ENCODE assay signal across 21 mouse cellular contexts in the genomic region with DNA sequence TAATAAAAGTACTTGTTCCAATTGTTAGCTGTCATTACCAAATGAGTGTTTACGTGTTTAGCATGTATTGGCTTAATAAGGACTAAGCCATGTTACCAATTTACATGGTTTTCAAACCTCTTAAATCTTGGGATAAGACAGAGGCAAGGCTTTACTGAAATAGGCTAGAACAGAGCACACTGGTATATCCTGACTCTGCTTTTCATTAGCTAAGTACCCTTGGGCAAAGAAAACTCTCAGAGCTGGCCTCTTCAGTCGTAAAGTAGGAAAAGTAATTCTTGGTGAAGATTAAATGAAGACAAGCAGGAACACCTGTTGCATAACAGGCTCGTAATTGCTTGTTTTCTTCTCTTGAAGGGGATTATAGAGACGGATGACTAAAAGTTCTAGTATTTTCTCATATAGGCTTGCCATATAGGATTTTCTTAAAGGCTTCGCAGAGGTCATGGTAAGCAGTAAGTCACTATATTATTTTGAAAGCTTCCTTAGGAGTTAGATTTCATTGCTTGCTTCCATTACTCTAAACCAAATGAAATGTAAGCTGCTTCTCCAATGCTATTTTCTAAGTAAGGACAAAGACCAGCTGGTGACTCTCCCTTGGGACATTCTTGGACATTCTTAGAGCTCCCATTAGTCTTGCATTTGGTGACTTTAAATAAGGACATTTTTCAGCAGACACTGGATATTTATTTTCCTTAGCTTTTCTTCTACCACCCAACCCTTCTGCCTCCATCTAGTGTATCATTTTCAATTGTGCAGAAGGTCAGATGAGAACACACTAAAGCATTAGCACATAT. TPM values are rescaled to one million over a fixed set of nuclear protein-coding genes. Genes with fewer than 3 reads are reported as not detected.
DNase-seq lines count a peak whose midpoint lies in the region; ATAC-seq lines count a peak whose summit lies in the region.
"Had no signal": no experiment of that assay in that cellular context is flagged by ENCODE, and none has a peak within 500 bp of the region (broad histone marks: within the 10 kb centered on the region; RNA-seq: fewer than 3 reads in every experiment).

No protein-coding gene starts in this region.

- 0 out of 2 replicates have a peak, but pooled peaks cover 6% of the 10 kb centered on the region for H3K4me1 ChIP-seq in embryonic facial prominence, embryonic 14.5 days (ENCODE audit: control insufficient read depth, insufficient read depth, low read length)
- H3K4me1 ChIP-seq in kidney, embryonic 14.5 days (ENCODE audit: control insufficient read depth, insufficient read depth, low read length): 0 out of 2 replicates have a peak, but pooled peaks cover 3% of the 10 kb centered on the region
- H3K4me1 ChIP-seq in limb, embryonic 12.5 days (replicated peaks): peaks cover 13% of the 10 kb centered on the region; the same call in 1 of the 2 replicates
- H3K4me1 ChIP-seq: forebrain, embryonic 12.5 days; heart, embryonic 13.5 days; megakaryocyte, embryonic 14.5 days; midbrain, embryonic 13.5 days had no signal

- intact Hi-C loops in heart, postnatal 10 days (cut with DNase I): no loop called here
- intact Hi-C loops in heart, postnatal 36 days (cut with DNase I): no loop called here

- no peaks in the 10 kb centered on the region for H3K36me3 ChIP-seq in embryonic facial prominence, embryonic 14.5 days (ENCODE audit: control insufficient read depth, insufficient read depth, low read length)
- H3K36me3 ChIP-seq in kidney, embryonic 14.5 days (ENCODE audit: control insufficient read depth, insufficient read depth, low read length): no peaks in the 10 kb centered on the region
- no peaks in the 10 kb centered on the region for H3K36me3 ChIP-seq in limb, embryonic 12.5 days
- H3K36me3 ChIP-seq: forebrain, embryonic 12.5 days; heart, embryonic 13.5 days; midbrain, embryonic 13.5 days had no signal

- H3K9ac ChIP-seq in embryonic facial prominence, embryonic 14.5 days (ENCODE audit: low read depth, low read length): no peak overlapping the region
- no peak overlapping the region for H3K9ac ChIP-seq in kidney, embryonic 14.5 days (ENCODE audit: low read depth, low read length)
- no peak overlapping the region for H3K9ac ChIP-seq in limb, embryonic 12.5 days (replicated peaks)
- H3K9ac ChIP-seq: forebrain, embryonic 12.5 days; heart, embryonic 13.5 days; hindbrain, embryonic 14.5 days; liver, postnatal 0 days; midbrain, embryonic 13.5 days had no signal

- H3K4me3 ChIP-seq in embryonic facial prominence, embryonic 14.5 days (ENCODE audit: low read depth, low read length): no peak overlapping the region
- no peak overlapping the region for H3K4me3 ChIP-seq in kidney, embryonic 14.5 days (ENCODE audit: low read length)
- H3K4me3 ChIP-seq in limb, embryonic 12.5 days (replicated peaks): no peak overlapping the region
- H3K4me3 ChIP-seq: forebrain, embryonic 12.5 days; heart, embryonic 13.5 days; megakaryocyte, embryonic 14.5 days; midbrain, embryonic 13.5 days had no signal

- H3K27me3 ChIP-seq in embryonic facial prominence, embryonic 14.5 days (replicated peaks; ENCODE audit: control insufficient read depth, insufficient read depth, low read length): no peaks in the 10 kb centered on the region
- no peaks in the 10 kb centered on the region for H3K27me3 ChIP-seq in kidney, embryonic 14.5 days (ENCODE audit: control insufficient read depth, insufficient read depth, low read length)
- H3K27me3 ChIP-seq in limb, embryonic 12.5 days: 0 out of 2 replicates have a peak, but pooled peaks cover 3% of the 10 kb centered on the region
- H3K27me3 ChIP-seq: forebrain, embryonic 12.5 days; heart, embryonic 13.5 days; megakaryocyte, embryonic 14.5 days; midbrain, embryonic 13.5 days had no signal

- 38% methylated on average over 5 of the region's 5 CpGs for WGBS in embryonic facial prominence, embryonic 14.5 days
- WGBS in kidney, embryonic 14.5 days: 40% methylated on average over 5 of the region's 5 CpGs
- 18% methylated on average over 5 of the region's 5 CpGs for WGBS in limb, embryonic 12.5 days

- ATAC-seq in embryonic facial prominence, embryonic 14.5 days (ENCODE audit: low read depth): peak; percentile 47; the same call in 1 of the 2 replicates
- peak; percentile 69 for ATAC-seq in kidney, embryonic 14.5 days (ENCODE audit: low FRiP score, low TSS enrichment)
- peak; percentile 63; the same call in 1 of the 2 replicates for ATAC-seq in limb, embryonic 12.5 days (ENCODE audit: insufficient number of reproducible peaks, insufficient read depth, low FRiP score, low TSS enrichment, low read depth)
- ATAC-seq: liver, postnatal 0 days; midbrain, embryonic 13.5 days had no signal

- H3K27ac ChIP-seq in embryonic facial prominence, embryonic 14.5 days (replicated peaks; ENCODE audit: low read depth, low read length): 0 out of 2 replicates have a peak overlapping the region, but pooled peaks have one; percentile 10
- H3K27ac ChIP-seq in kidney, embryonic 14.5 days (ENCODE audit: low read depth, low read length): peak overlapping the region; percentile 2; the same call in 1 of the 2 replicates
- no peak overlapping the region for H3K27ac ChIP-seq in limb, embryonic 12.5 days
- H3K27ac ChIP-seq: forebrain, embryonic 12.5 days; heart, embryonic 13.5 days; hindbrain, embryonic 14.5 days; midbrain, embryonic 13.5 days; stomach, postnatal 0 days had no signal

- H3K9me3 ChIP-seq in embryonic facial prominence, embryonic 14.5 days (ENCODE audit: control insufficient read depth, low read length): no peaks in the 10 kb centered on the region
- no peaks in the 10 kb centered on the region for H3K9me3 ChIP-seq in kidney, embryonic 14.5 days (ENCODE audit: control insufficient read depth, low read length)
- H3K9me3 ChIP-seq in limb, embryonic 12.5 days: no peaks in the 10 kb centered on the region; the same call in 1 of the 2 replicates
- H3K9me3 ChIP-seq: forebrain, embryonic 12.5 days; heart, embryonic 13.5 days; midbrain, embryonic 13.5 days had no signal

- H3K4me2 ChIP-seq in embryonic facial prominence, embryonic 14.5 days (ENCODE audit: low read depth, low read length): no peak overlapping the region
- H3K4me2 ChIP-seq in kidney, embryonic 14.5 days (replicated peaks; ENCODE audit: low read depth, low read length): no peak overlapping the region
- no peak overlapping the region for H3K4me2 ChIP-seq in limb, embryonic 12.5 days
- H3K4me2 ChIP-seq: forebrain, embryonic 12.5 days; heart, embryonic 13.5 days; hindbrain, embryonic 14.5 days; liver, embryonic 11.5 days; midbrain, embryonic 13.5 days had no signal

- peak; percentile 14 to 17 for DNase-seq in heart, postnatal 10 days
- DNase-seq in heart, postnatal 36 days: no peak
- DNase-seq in embryonic facial prominence, embryonic 14.5 days (ENCODE audit: low spot score): peak; percentile 62
- DNase-seq in thymus, postnatal 0 days (ENCODE audit: low spot score): no peak
- DNase-seq in gastrocnemius, postnatal 4 days (ENCODE audit: low spot score in 2 of 2): no peak
- DNase-seq: adrenal gland, postnatal 36 days; cerebellum, adult 9-10 months; liver, postnatal 0 days; lung, postnatal 14 days; thymus, adult 2 months had no signal

RNA-seq across cellular contexts. Expression of a gene that starts 36.7 kb away (rescaled TPM):
- 1 to 10 TPM in 1 of 2 experiments, under 1 TPM in 1; 0.92 to 1.5 TPM for total RNA-seq in heart, postnatal 10 days (2021)
- total RNA-seq in heart, postnatal 36 days (2021): under 1 TPM; 0.11 to 0.30 TPM
- polyA plus RNA-seq in embryonic facial prominence, embryonic 14.5 days (2014; fragmentation: Nextera tagmentation; extraction: Ambion mirVana): 19.8 and 21.7 TPM in 2 replicates
- polyA plus RNA-seq in kidney, embryonic 14.5 days (2014; fragmentation: Nextera tagmentation; extraction: Ambion mirVana): 18.1 and 29.7 TPM in 2 replicates
- polyA plus RNA-seq in limb, embryonic 12.5 days (2016; fragmentation: Nextera tagmentation; extraction: Ambion mirVana): 19.7 and 20.3 TPM in 2 replicates
- polyA plus RNA-seq in thymus, postnatal 0 days (2015; fragmentation: Nextera tagmentation; extraction: Ambion mirVana): 0.96 and 1.2 TPM in 2 replicates
- 1 to 10 TPM; 5.8 TPM for total RNA-seq in gastrocnemius, postnatal 4 days (2021)
- total RNA-seq: monocyte, adult 5-6 weeks; neutrophil, adult 5-6 weeks had no signal
- polyA plus RNA-seq: liver, postnatal 0 days had no signal

Comparison
In these comparisons a context has a peak if more than half of its experiments do, and no peak if none do; other contexts are left out.
1. DNase-seq: peak in heart, postnatal 10 days (2 of 2) and embryonic facial prominence, embryonic 14.5 days (single experiment); none in heart, postnatal 36 days (0 of 2), thymus, postnatal 0 days (single experiment) and gastrocnemius, postnatal 4 days (0 of 2).
2. Peak in every context shown above with its lines, with median percentiles within 50 percentile points of each other: ATAC-seq.